Mouse (Mus musculus): ENCODE data around the gene Tns1.

The Tns1 gene

DNA sequence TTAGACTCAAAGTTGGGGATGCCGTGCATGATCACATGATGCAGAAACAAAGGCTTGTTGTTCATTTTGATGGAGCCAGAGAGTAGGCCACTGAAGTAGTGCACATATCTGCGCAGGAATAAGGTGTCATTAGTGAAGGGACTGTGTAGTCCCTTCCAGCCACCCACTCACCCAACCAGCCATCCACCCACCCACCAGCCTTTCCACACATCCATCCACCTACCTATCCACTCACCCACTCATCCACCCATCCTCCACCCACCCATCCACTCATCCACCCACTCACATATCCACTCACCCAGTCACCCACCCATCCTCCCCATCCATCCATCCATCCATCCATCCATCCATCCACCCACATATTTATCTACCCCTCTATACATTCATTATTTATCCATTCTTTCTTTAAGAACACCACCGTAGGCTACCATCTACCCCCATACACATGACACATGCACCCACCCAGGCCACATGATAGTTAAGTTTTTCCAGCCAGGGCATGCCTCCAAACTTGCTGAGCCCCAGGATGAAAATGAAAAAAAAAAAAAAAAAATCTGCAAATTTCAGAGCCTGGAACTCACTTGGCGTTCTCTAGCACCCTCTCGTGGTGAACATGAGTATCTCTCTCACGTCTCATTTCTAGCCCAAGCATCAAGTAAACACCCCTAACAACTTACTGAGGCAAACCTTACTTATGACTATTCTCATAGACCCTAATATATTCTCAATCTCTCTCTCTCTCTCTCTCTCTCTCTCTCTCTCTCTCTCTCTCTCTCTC, 137.8 kb downstream of the Tns1 start:
- DNase-seq: peak; percentile 61

DNA sequence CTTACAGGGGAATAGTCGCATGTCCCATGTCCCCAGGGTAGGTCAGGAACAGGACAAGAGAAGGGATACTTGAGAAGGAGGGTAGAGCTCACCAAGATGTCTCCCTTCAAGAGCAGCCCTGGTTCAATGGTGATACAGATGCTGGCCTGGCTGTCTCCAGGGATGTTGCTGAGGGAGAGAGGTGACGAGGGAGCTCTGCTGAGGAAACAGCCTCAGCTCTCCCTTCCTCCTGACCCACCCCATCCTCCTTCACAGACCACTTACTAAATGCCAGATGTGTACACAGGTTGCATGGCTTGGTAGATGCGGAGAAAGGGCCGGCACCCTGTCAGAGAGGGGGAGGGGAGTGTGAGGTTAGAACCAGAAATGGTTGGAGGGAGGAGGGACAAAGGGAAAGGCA, 138.6 kb downstream of the Tns1 start:
- no peak for DNase-seq

DNA sequence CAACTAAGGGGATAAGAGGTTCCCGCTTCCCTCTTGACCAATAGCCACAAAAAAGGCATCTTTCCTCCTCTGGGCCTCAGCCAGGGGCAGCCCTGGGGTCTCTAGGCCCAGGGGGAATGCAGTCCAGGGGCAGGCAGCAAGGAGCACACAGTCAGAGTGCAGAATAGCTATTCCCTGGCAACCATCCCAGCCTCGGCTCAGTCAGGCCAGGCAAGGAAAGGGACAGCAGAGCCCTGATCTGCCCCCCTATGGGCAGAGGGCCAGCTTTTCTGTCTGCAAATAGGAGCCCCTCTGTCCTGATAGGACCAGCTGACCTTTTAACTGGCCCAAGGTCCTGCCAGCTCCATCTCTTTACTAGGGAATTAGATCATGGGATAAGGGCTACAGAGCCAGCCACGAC, 145.0 kb downstream of the Tns1 start:
- DNase-seq: no peak

DNA sequence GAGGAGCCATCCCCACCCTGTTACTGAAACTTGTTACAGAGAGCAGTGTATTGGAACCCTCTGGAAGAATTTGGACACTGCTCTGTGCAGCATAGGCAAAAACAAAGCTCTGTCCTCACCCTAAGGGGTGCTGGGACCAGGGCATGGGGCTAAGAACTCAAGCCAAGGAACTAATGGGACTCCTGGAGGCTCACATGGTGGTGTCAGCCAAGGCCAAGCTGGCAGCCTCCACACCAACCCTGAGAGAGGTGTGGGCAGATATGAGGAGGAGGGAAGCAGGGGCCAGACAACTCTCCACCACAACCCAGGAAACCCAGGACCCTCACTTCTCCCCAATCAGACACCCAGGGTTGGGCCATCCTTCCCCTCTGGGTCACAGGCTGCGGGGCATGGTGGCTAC, 145.7 kb downstream of the Tns1 start:
- DNase-seq: no peak

DNA sequence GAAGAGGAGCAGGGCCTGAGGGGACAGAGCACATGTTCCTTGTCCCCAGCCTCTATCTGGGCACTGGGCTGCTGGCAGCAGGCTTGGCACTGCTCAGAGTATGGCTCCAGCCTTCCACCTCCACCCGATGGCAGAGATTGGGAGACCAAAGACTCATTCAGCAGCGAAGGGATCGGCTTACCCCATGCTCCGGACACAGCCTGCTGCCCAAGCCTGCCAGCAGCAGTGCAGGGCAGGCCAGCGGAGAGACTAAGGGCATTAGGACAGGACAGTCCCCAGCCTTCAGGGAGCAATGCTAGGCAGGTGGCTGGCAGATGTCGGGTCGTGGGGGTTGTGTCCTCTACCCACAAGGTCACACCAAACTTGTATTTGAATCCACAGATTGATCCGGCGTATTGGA, 150.3 kb downstream of the Tns1 start:
- DNase-seq: no peak

DNA sequence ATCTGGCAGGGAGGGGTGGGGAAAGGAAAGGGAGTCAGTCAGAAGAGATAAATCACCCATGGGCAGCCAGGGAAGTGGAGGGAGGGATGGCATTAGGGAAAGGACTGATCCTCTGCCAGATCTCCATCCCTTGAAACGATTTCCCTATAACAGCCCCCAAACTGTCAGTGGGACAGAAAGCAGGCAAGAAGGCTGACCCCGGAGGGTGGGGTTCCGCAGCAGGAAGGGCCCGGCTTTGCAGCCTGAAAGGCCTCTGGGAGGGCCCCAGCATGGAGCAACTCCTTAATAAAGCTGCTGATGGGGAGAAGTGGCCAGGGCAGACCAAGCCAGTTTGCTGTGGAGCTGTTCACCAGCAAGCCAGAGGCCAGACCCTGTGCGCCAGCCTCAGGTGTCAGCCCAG, 151.5 kb downstream of the Tns1 start:
- no peak for DNase-seq

DNA sequence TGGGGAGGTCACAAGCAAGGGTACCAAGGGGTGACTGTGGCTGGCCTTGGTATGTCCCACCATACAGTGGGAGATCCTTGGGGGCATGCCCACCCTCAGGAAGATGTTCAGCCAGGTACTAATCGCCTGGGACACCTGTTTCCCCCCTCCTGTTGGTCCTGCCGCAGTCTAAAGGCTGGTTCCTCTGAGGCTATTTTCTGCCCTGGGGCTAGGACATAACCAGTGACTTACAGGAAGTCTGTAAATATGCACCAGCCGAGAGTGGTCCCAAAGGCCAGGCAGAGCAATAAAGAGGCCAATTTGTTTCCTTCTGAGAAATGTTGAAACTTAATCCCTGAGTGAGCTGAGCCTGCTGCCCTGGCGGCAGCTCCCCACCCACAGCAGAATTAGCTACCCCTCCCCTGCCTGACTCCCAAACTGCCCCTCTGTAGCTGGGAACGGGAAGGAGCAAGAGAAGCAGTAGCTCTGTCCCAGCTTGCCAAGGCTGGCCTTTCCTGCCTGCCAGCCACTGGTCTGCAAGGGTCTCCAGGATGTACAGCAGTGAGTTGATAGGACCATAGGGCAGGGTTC, 154.0 kb downstream of the Tns1 start:
- no peak for DNase-seq

DNA sequence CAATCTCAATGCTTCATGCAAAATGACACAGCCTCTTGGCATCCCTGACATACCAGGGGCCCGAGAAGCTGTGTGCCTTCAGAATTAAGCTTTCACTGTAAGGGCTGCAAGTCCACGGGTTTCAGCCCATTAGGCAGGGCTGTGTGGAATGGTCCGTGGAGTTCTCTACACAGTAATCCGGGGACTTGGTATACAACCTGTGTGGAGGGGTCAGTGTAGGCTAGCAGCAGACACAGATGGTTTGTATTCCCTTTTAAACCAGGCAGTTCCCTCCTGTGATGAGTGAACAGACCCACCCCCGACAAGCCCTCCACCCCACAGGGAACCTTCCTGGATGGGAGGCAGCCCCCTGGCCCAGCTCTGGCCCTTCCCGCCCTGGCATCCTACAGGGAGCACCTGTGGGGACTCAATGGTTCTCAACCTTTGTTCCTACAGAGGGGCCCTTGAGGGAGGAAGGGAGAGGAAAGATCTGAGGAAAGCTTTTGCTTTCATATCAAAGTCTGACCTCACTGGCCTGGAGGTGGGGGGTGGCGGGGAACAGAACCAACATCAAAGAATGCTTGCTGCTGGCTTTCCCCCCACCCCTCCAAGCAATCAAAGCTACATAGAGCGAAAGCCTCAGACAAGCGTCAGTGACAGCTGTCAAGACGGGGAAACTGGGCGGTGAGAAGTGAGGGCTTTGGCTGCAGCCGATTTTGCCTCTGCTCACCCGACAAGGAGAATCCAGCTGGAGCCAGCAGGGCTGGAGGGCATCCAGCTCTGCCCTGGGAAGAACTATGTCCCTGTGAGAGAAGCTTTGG, 155.3 kb downstream of the Tns1 start:
- DNase-seq: peak; percentile 67

DNA sequence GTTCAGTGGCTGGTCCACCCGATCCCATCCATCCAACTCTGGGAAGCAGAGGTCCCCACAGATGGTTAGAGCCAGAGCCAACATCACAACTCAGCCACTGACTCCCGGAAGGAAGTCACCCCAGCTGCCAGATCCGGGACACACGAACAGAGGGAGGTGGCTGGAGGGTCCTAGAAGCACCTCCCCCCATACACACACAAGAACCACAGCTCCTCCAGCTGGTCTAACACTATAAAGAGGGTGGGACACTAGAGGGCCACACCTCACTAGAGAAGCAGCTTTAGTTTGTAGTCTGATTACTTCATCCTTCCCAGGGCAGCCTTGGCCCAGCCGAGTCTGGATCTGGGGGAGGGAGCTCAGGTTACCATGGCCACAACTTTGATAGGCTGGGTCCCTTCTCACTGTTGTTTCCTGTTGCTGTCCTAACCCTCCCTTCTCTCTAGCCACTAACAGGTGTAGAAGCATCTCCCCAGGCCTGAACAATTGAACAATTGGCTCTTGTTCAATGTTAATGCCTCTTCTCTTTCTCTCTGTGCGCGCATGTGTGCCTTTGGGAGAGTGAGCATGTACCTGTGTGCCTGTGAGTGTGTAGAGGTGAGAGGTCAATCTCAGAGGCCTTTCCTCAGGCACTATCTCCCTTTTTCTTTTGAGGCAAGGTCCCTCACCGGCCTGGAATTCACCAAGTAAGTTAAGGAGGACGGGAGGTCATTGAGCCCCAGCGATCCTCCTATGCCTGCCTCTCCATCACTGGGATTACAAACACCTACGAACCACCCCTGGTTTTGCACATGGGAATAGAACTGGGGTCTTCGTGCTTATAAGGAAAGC, 157.6 kb downstream of the Tns1 start:
- peak; percentile 87 for DNase-seq

DNA sequence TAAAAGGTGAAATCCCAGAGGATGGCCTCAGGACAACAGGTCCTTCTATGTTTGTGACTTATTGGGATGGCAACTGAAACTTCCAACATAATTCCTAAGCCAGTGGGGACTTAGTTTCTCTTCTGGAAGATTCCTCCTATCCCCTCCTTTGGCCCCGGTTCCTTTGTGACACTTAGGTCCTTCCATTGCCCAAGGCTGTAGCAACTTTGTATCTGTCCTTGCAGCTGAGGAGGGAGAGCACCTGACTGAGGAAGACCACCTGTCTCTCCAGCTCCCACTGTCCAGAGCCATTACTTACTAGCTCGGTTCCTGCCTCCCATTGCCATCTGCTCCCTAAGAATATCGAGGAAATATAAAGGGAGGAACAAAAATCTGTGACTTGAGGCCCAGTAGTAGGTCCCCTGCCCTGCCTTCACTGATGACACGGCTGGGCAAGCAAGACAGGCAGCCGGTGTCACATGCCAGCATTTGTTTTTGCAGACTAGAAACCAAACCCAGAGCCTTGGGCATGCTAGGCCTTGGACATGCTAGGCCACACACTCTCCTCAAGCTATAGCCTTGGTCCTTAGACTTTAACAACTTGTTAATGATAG, 160.0 kb downstream of the Tns1 start:
- no peak for DNase-seq

DNA sequence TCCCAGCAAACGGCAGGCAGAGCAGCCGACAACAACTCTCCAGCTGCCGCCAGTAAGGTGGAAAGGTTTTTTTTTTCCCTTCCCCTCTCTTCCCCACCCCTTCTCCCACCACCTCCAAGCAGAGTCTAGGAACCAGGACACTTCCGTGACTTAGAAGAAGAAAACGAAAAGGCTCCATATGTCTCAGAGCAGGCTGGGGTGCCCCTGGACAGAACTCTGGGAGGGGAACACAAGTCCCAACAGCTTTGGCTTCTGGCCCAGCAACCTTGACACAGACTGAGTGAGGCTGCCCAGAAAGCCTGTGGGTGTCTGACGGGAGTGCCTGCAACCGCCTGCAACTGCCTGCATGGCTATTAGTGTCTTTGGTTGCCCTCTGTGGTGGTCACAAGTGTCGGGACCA, 160.6 kb downstream of the Tns1 start:
- DNase-seq: peak; percentile 80

DNA sequence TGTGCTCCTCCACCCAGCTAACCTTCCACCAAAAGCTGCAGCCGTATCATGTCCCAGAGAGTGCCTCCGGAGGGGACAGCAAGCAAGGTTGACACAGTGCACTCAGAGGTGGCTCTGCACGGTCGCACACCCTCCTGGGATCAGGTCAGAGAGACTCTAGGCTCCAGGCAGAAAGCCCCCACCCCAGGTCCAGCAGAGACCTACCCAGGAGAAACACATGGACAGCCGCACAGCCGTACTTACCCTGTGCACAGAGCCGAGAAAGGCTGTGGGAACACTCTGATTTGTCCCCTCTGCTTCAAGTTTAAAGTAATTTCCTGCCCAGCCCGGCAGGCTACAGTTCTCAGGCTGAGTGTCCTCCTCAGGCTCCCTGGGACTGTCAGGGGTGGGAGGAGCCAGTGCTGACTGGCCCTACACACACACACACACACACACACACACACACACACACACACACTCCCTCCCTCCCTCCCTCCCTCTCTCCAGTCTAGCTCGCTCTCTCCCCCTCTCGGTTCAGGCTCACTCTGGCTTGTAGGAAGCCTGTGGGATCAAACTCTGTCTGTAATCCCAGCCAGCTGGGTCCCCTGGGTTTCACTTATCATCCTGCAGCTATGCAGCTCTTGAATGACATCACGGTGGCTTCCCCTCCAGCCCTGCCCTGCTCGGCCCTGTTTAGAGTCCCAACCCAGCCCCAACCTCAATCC, 161.4 kb downstream of the Tns1 start:
- DNase-seq: peak; percentile 81

DNA sequence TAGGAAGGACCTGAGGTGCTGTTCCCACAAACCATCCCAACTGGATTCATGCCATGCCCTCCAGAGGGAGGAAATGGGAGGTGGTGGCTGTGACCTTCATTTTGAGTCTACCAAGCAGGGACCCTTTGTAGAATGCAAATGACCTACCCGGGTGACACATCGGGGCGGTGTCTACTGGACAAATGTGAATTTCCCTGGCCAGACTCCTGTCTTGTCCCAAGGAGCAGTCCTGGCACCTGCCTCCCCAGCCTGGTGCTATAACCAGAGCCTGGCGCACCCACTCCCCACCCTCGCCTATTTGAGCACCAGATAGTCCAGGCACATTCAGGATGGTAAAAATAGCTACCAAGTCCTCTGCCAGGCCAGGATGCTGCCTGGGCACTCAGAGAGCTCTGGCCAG, 162.2 kb downstream of the Tns1 start:
- peak; percentile 61 for DNase-seq

DNA sequence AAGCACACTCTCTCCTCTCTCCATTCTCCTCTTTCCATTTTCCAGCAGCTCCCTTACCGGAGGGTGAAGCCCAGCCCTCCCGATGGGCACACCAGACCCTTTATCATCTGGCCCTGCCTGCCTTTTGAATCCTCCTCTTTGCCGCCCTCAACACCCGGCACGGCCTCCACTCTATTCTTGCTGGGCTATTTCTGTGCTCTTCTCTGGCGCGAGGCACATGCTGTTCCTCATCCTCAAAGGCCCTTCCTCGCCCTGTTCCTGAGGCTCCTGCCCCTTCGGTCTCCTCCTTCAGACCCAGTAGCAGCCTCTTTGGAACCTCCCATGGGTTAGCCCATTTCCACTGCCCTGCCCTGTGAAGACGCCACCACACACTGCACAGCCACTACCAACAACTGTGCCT, 164.5 kb downstream of the Tns1 start:
- DNase-seq: no peak

DNA sequence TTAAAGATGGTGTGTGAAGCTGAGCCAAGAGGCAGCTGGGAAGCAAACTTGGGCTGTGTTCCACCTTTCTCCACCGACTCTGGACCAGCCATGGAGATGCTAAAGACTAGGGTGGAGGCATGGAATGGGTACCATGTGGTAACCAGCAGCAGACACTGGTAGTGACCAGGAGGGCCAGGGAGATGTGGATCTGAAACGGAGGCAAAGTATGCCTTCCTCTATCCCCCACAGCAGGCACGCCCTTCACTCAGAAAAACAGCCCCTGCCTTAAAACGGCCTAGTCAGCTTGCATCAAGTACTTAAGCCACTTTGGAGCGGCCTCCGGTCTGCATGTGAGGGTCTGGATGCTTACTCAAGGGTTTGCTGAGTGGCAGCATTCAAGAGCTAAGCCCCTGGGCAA, 164.9 kb downstream of the Tns1 start:
- DNase-seq: no peak

DNA sequence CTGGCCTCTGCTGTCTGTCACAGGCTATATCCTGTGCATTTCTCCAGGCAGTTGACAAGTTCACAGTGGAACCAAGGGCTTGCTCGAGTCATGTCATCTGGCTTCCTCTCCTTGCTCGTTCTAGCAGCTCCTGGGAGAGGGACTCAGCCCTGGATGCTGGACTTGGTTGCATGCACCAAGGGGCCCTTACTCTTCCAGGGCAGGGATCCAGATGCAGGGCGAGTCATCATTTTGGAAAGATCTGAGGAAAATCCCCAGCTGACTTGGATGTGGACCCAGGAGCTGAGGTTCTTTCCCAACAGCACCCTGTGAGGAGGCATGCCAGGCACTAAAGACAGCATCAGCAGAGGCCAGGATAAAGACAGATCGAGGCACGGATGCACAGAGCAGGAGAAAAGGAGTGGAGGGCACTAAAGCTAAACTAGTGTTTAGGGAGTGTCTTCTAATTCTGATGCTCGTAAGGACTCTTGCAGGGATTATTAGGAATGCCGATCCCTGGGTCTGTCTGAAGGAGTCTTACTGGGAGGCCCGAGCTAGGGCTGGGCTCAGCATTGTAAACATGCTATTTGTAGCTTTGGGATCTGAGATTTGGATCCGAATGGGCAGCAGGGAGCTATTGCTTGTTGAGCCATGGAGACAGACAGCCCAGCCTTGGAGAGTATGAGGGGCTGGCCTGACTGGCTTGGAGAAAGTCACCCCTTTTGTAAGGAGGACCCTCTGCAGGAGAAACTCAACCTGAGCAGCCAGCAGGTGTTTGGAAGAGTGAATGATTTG, 165.9 kb downstream of the Tns1 start:
- DNase-seq: peak; percentile 59

DNA sequence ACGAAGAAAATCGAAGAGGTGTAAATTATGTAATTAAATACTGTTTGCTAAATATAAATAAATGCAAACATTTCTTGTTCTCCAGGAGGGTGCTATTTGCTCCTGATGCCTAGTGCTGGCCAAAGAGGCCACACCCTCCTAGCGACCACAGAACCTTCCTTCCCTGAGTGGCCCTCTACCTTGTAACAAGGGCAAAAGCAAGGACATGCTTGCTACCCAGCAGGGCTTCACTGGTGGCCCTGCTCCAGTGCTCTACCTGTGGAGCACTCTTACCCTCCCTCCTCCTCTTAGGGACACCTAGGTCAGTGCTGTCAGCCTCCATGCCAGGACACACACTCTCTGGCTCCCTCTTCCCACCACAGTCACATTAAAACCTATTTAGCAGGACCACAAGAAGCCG, 166.8 kb downstream of the Tns1 start:
- peak; percentile 54 for DNase-seq

DNA sequence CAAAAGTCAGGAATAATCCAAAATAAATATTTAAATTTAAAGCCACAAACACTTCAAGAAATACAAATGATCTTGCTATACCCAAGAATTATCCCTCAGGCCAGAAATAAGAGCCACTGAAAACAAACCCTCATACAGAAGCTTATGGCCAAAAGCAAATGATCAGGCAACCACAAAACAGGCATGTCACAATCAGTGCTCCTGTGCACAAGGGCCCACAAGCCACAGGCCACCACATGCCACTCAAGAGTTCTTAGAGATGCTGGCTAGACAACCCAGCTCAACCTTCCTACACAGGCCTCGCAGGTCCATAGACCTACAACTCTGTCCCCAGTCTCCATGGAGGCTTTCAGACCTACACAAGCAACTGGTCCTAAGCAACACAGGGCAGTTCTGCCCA, 167.9 kb downstream of the Tns1 start:
- peak; percentile 64 for DNase-seq

DNA sequence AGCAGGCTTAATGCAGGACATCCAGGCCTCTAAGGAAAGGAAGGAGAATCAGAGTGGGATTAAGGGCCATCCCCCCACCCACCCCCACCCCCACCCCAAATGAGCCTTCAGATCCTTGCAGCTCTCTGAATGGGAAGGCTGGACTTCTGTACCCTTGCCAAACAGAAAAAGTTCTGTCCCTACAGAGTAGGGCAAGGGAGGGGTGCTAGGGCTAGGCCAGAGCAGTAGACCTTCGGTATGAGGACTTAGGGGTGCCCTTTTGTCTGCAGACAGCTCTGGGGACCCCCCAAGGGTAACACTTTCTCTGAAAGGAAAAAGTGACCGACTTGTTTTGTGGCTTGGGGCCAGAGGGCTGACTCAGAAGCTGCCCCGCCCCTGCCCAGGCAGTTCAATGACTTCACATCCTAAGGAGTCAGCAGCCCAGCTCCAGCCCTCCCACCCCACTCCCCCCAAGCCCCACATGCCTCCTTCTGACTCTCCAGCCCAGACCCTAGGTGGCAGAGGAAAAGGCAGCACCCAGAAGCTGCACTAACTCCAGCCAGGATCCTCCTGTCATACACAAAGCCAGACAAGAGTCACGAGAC, 168.9 kb downstream of the Tns1 start:
- DNase-seq: peak; percentile 83

DNA sequence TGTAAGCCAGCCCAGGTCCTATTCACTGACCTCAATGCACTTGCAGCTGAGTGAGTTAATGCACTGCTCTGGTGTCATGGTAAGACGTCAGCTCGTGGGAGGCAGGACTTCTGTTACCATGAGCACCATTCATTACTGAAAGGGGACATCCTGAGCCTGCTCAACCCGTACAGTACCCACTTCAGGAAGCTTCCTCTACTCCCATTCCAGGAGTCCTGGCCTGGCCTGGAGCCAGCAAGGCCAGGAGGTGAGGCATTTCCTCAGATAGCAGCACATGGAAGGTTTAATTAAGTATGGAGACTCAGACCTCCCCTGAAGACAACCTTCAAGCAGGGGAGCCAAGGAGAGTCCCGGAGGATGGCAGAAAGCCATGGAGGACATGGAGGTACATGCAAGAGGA, 169.6 kb downstream of the Tns1 start:
- DNase-seq: peak; percentile 66

DNA sequence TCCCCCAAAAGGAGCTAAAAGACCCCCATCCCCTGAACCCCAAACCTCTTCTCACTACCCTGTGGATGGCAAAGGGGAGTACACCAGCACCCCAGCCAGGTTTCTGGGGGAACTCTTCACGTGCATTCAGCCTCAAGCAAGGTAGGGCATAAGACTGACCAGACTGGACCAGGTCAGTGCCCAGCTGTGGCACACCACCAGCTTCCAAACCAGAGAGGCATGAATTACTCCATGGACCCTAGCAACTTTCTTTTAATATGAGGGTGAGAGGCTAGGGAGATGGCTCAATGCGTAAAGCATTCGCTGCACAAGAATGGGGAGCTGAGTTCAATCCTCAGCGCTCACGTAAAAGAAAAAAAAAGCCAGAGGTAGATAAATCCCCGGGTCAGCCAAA, 170.2 kb downstream of the Tns1 start:
- no peak for DNase-seq
